Mouse (Mus musculus) brain, adult 10 weeks (tissue): ENCODE measurements around the gene Pkp3. TPM values are rescaled to one million over a fixed set of nuclear protein-coding genes. Genes with fewer than 3 reads are reported as not detected.

Source experiments
- polyA plus RNA-seq: library from polyadenylated mRNA; stranded (reverse); fragments of 350-450 nt; fragmentation: Illumina TruSeq; extraction: RNeasy Lipid Tissue Mini Kit (QIAGEN cat#74804); gene quantifications from one replicate; pipeline ENCODE4 v1.2.3, GENCODE M21; 2015; ENCODE audit warnings: low read depth, low replicate concordance

Pkp3 gene
- polyA plus RNA-seq, result not detected

GRCm38 (mm10) chr7:141077841-141078240, at the start of gene Pkp3:
Pkp3 (plus strand) TSS chr7:141078218.

GRCm38 (mm10) chr7:141028831-141029230, 49.2 kb upstream of the Pkp3 start, which contains the start of gene Gm17387:
Gm17387 (plus strand) TSS chr7:141029131.

DNA sequence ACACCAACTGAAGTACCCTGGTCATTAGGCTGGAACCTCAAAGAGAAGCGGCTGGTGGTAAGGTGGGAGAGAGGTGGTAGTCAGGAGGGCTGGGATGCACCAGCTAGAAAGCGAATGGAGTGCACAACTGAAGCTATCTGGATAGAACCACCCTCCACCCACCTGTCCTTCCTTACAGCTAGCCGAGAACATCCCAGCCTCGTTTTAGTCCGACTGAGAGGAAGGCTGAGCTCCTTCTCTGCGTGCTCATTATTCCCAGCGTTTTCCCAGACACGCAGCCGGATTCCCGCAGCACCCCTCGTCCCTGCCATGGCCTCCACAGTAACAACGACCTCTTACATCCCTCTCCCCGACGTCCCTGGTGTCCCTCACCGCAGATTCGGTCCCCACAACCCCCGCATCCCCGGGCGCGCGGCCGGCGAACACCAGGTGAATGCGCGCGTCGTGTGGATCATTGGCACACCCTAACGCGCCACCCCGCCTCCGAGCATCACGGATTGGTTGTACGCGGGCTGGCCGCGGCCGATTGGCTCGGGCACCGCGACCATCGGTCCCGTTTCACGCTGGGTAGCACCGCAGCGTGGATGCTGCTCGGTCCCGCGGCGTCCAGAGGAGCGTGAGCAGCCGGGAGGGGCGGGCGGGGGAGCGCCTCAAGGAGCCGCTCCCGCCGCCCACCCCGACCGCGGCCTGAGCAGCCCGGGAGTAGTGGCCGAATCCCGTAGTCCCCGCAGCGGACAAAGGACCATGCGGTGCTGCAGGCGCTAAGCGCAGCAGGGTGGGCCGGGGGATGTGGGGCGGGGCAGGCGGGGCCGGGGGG, 17.4 kb upstream of the Pkp3 start, which contains the start of gene B4galnt4:
TSS of gene B4galnt4 (plus strand) at position 679 of the 817 bp plus-strand sequence.

GRCm38 (mm10) chr7:141099911-141100691, 22.1 kb downstream of the Pkp3 start, which contains the start of gene Sigirr:
Sigirr (minus strand) TSS chr7:141100572.

DNA sequence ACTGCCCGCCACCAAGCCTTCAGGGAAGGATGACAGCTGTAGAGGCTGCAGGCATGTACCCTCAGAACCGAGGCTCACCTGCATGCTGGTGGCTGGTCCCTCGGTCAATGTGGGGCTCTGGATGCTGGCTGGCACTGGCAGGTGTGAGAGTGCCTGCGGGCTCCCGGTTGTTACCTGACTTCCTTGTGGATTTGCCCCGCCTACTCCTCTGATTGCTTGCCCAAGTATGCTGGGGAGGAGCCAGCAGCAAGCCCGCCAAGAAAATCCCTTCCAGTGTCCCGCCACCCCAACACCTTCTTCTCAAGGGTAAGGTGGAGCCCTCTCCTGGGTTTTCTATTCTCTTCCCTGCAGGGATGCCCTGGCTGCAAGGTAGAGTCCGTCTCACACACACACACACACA, 39.6 kb downstream of the Pkp3 start, which contains the start of gene Ano9:
TSS of gene Ano9 (minus strand) at position 171 of the 400 bp plus-strand sequence.

DNA sequence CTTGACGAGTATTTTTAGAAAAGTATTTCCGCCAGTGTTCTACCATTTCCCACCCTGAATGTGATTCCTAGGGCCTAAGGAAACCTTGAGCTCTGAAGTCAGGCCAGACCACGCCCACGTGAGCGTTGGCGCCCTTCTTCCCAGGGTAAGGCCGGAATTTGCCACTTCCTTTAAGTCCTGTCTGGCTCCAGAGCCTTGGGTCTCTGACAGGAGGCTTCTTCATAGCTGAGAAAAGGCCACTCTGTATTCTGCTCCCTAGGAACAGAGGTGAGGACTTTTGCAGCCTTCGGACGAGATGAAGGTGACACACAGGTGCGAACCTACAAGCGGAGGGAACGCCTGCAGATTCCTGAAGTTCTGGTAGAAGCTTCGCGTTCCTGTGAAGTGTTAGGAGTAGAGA, 44.2 kb downstream of the Pkp3 start, which contains the start of gene Ptdss2:
TSS of gene Ptdss2 (plus strand) at position 138 of the 400 bp plus-strand sequence.

Other genes with a start within 250 kb of the Pkp3 start
- 1.6 TPM for gene Urah, start 243.2 kb upstream of the Pkp3 start, polyA plus RNA-seq
- not detected for gene Scgb1c1, start 232.7 kb upstream of the Pkp3 start, polyA plus RNA-seq
- gene Odf3, start 230.4 kb upstream of the Pkp3 start, polyA plus RNA-seq, result 0.28 TPM
- not detected for gene Gm45785, start 221.9 kb upstream of the Pkp3 start, polyA plus RNA-seq
- 66.6 TPM for gene Ric8a, start 221.3 kb upstream of the Pkp3 start, polyA plus RNA-seq
- 34.2 TPM for gene Bet1l, start 220.6 kb upstream of the Pkp3 start, polyA plus RNA-seq
- 133 TPM for gene Psmd13, start 196.2 kb upstream of the Pkp3 start, polyA plus RNA-seq
- gene Sirt3, start 195.9 kb upstream of the Pkp3 start, polyA plus RNA-seq, result 133 TPM
- 4.6 TPM for gene Cox8b, start 177.8 kb upstream of the Pkp3 start, polyA plus RNA-seq
- 0.34 TPM for gene Nlrp6, start 157.3 kb upstream of the Pkp3 start, polyA plus RNA-seq
- 4.3 TPM for gene Pgghg, start 136.8 kb upstream of the Pkp3 start, polyA plus RNA-seq
- not detected for gene Ifitm5, start 127.9 kb upstream of the Pkp3 start, polyA plus RNA-seq
- gene Gm45717, start 122.3 kb upstream of the Pkp3 start, polyA plus RNA-seq, result not detected
- 31.6 TPM for gene Ifitm2, start 122.2 kb upstream of the Pkp3 start, polyA plus RNA-seq
- 8.0 TPM for gene Ifitm1, start 111.0 kb upstream of the Pkp3 start, polyA plus RNA-seq
- 39.7 TPM for gene Ifitm3, start 67.4 kb upstream of the Pkp3 start, polyA plus RNA-seq
- gene Ifitm6, start 60.3 kb upstream of the Pkp3 start, polyA plus RNA-seq, result 1.1 TPM
- gene Gm17387, start 49.1 kb upstream of the Pkp3 start, polyA plus RNA-seq, result not detected
- gene B4galnt4, start 17.1 kb upstream of the Pkp3 start, polyA plus RNA-seq, result 44.9 TPM
- 2.7 TPM for gene Sigirr, start 22.4 kb downstream of the Pkp3 start, polyA plus RNA-seq
- not detected for gene Ano9, start 39.6 kb downstream of the Pkp3 start, polyA plus RNA-seq
- gene Ptdss2, start 44.2 kb downstream of the Pkp3 start, polyA plus RNA-seq, result 59.5 TPM
- 53.6 TPM for gene Rnh1, start 94.6 kb downstream of the Pkp3 start, polyA plus RNA-seq
- gene Hras, start 115.8 kb downstream of the Pkp3 start, polyA plus RNA-seq, result 235 TPM
- 3.7 TPM for gene Lrrc56, start 115.9 kb downstream of the Pkp3 start, polyA plus RNA-seq
- gene Lmntd2, start 135.9 kb downstream of the Pkp3 start, polyA plus RNA-seq, result not detected
- gene Rassf7, start 137.6 kb downstream of the Pkp3 start, polyA plus RNA-seq, result 2.9 TPM
- gene Phrf1, start 150.6 kb downstream of the Pkp3 start, polyA plus RNA-seq, result 41.3 TPM
- 3.1 TPM for gene Irf7, start 188.3 kb downstream of the Pkp3 start, polyA plus RNA-seq
- gene Cdhr5, start 198.6 kb downstream of the Pkp3 start, polyA plus RNA-seq, result not detected
- not detected for gene Sct, start 200.9 kb downstream of the Pkp3 start, polyA plus RNA-seq
- 0.25 TPM for gene Drd4, start 213.8 kb downstream of the Pkp3 start, polyA plus RNA-seq
- gene Deaf1, start 249.5 kb downstream of the Pkp3 start, polyA plus RNA-seq, result 47.0 TPM
- gene Tmem80, start 249.5 kb downstream of the Pkp3 start, polyA plus RNA-seq, result 50.5 TPM